16 mouse cellular contexts compared by ENCODE assay signal in the genomic region with DNA sequence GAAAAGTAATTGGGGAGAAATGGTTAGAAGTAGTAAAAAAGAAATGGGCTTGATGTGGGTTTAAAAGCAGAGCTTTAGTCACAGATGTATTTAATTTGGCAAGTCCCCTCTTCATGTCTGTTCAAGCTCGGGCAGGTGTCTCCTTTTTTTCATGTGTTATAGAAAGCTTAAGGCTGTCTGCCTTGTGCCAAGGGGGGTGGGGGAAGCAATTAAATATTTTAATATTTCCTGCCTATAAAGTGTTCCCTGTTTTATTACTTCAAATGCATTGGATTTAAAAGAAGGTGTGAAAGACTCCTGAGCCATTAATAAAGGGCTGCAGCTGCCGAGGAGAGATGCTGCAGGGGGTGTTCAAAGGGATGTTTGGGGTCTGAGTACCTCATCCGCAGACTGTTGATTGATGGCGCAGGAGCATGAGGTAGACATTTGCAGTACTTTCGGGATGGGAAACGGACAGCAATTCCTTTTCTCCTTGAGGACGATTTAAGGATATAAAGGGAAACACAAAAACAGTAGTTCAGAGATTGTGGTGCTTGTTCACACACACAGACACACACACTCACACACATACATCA.
"Had no signal": no experiment of that assay in that cellular context is flagged by ENCODE, and none has a peak within 500 bp of the region (broad histone marks: within the 10 kb centered on the region; RNA-seq: fewer than 3 reads in every experiment).

No protein-coding gene starts in this region.

- H3K9ac ChIP-seq: liver, embryonic 15.5 days; midbrain, embryonic 15.5 days; neural tube, embryonic 12.5 days had no signal

- H3K36me3 ChIP-seq: liver, embryonic 15.5 days; midbrain, embryonic 15.5 days; neural tube, embryonic 12.5 days had no signal

- ATAC-seq: lung, postnatal 0 days; midbrain, embryonic 15.5 days had no signal

- DNase-seq: kidney, adult 11 months; kidney, adult 9 months; kidney, postnatal 36 days; layer of hippocampus, adult 9-11 months; layer of hippocampus, postnatal 36 days; lung, adult 2 months; lung, postnatal 36 days; right cerebral cortex, postnatal 4 days; thymus, postnatal 4 days had no signal

- H3K4me2 ChIP-seq: liver, embryonic 11.5 days; liver, embryonic 15.5 days; midbrain, embryonic 11.5 days; midbrain, embryonic 15.5 days; neural tube, embryonic 12.5 days had no signal

- H3K27me3 ChIP-seq: liver, embryonic 15.5 days; midbrain, embryonic 15.5 days; neural tube, embryonic 12.5 days had no signal

- H3K27ac ChIP-seq: kidney, postnatal 0 days; liver, embryonic 15.5 days; midbrain, embryonic 15.5 days; neural tube, embryonic 12.5 days had no signal

- H3K4me3 ChIP-seq: liver, embryonic 15.5 days; midbrain, embryonic 15.5 days; neural tube, embryonic 12.5 days had no signal

- H3K4me1 ChIP-seq: liver, embryonic 15.5 days; midbrain, embryonic 15.5 days; neural tube, embryonic 12.5 days had no signal

- H3K9me3 ChIP-seq: liver, embryonic 15.5 days; midbrain, embryonic 15.5 days; neural tube, embryonic 12.5 days had no signal
